Comparison of ENCODE assay signal across 9 mouse cellular contexts in genomic region chr14:31659501-31660181, GRCm38 (mm10). TPM values are rescaled to one million over a fixed set of nuclear protein-coding genes. Genes with fewer than 3 reads are reported as not detected.
DNase-seq lines count a peak whose midpoint lies in the region; ATAC-seq lines count a peak whose summit lies in the region.
"Had no signal": no experiment of that assay in that cellular context is flagged by ENCODE, and none has a peak within 500 bp of the region (broad histone marks: within the 10 kb centered on the region; RNA-seq: fewer than 3 reads in every experiment).

No protein-coding gene starts in this region.

- H3K27me3 ChIP-seq in embryonic facial prominence, embryonic 14.5 days (replicated peaks; ENCODE audit: control insufficient read depth, insufficient read depth, low read length) = no peaks in the 10 kb centered on the region
- H3K27me3 ChIP-seq in heart, embryonic 15.5 days = no peaks in the 10 kb centered on the region

- 44% methylated on average over 10 of the region's 10 CpGs for WGBS in embryonic facial prominence, embryonic 14.5 days
- 19% methylated on average over 10 of the region's 10 CpGs for WGBS in heart, embryonic 15.5 days

- H3K4me2 ChIP-seq in embryonic facial prominence, embryonic 14.5 days (ENCODE audit: low read depth, low read length) = no peak overlapping the region
- H3K4me2 ChIP-seq in heart, embryonic 15.5 days = 0 out of 2 replicates have a peak overlapping the region, but pooled peaks have one; percentile 13

- no peaks in the 10 kb centered on the region for H3K9me3 ChIP-seq in embryonic facial prominence, embryonic 14.5 days (ENCODE audit: control insufficient read depth, low read length)
- H3K9me3 ChIP-seq in heart, embryonic 15.5 days (replicated peaks) = no peaks in the 10 kb centered on the region

- ATAC-seq in embryonic facial prominence, embryonic 14.5 days (ENCODE audit: low read depth) = peak; percentile 12; the same call in 1 of the 2 replicates
- ATAC-seq in heart, embryonic 15.5 days (replicated peaks; ENCODE audit: insufficient number of reproducible peaks, insufficient read depth, low FRiP score, low read depth) = peak; percentile 52

- H3K36me3 ChIP-seq in embryonic facial prominence, embryonic 14.5 days (ENCODE audit: control insufficient read depth, insufficient read depth, low read length) = no peaks in the 10 kb centered on the region
- no peaks in the 10 kb centered on the region for H3K36me3 ChIP-seq in heart, embryonic 15.5 days

- H3K9ac ChIP-seq in embryonic facial prominence, embryonic 14.5 days (ENCODE audit: low read depth, low read length) = no peak overlapping the region
- H3K9ac ChIP-seq in heart, embryonic 15.5 days = peak overlapping the region; percentile 11; the same call in 1 of the 2 replicates
- H3K9ac ChIP-seq: liver, embryonic 14.5 days had no signal

- no peak overlapping the region for H3K4me3 ChIP-seq in embryonic facial prominence, embryonic 14.5 days (ENCODE audit: low read depth, low read length)
- H3K4me3 ChIP-seq in heart, embryonic 15.5 days = no peak overlapping the region

- peak; percentile 39 for DNase-seq in ovary, postnatal 36 days (ENCODE audit: low spot score)
- no peak for DNase-seq in ovary, postnatal 10 days (ENCODE audit: low spot score)
- DNase-seq in embryonic facial prominence, embryonic 14.5 days (ENCODE audit: low spot score) = peak; percentile 88
- DNase-seq in kidney, postnatal 25 days = peak; percentile 61 to 87
- peak; percentile 59 for DNase-seq in testis, postnatal 10 days (ENCODE audit: low spot score)
- DNase-seq in frontal cortex, postnatal 10 days (ENCODE audit: low spot score in 2 of 2) = no peak
- no peak for DNase-seq in thymus, adult 18-20 months

- peak overlapping the region; percentile 99 for H3K27ac ChIP-seq in embryonic facial prominence, embryonic 14.5 days (replicated peaks; ENCODE audit: low read depth, low read length)
- H3K27ac ChIP-seq in heart, embryonic 15.5 days = peak overlapping the region; percentile 95
- H3K27ac ChIP-seq: liver, embryonic 14.5 days had no signal

- peaks cover 65% of the 10 kb centered on the region for H3K4me1 ChIP-seq in embryonic facial prominence, embryonic 14.5 days (ENCODE audit: control insufficient read depth, insufficient read depth, low read length)
- peaks cover 72% of the 10 kb centered on the region for H3K4me1 ChIP-seq in heart, embryonic 15.5 days (replicated peaks)

RNA-seq across cellular contexts. Expression of gene Hacl1, which starts 18.6 kb away (rescaled TPM):
- polyA plus RNA-seq in embryonic facial prominence, embryonic 14.5 days (2014; fragmentation: Nextera tagmentation; extraction: Ambion mirVana) = 13.3 and 13.4 TPM in 2 replicates
- polyA plus RNA-seq in heart, embryonic 15.5 days (2015; fragmentation: Nextera tagmentation; extraction: Ambion mirVana) = 9.7 and 11.6 TPM in 2 replicates

RNA-seq across cellular contexts. Expression of gene Btd, which starts 18.8 kb away (rescaled TPM):
- 30.3 and 37.0 TPM in 2 replicates for polyA plus RNA-seq in embryonic facial prominence, embryonic 14.5 days (2014; fragmentation: Nextera tagmentation; extraction: Ambion mirVana)
- 20.4 and 23.5 TPM in 2 replicates for polyA plus RNA-seq in heart, embryonic 15.5 days (2015; fragmentation: Nextera tagmentation; extraction: Ambion mirVana)

RNA-seq across cellular contexts. Expression of gene Gm49387, which starts 19.0 kb away (rescaled TPM):
- polyA plus RNA-seq in embryonic facial prominence, embryonic 14.5 days (2014; fragmentation: Nextera tagmentation; extraction: Ambion mirVana) = 0.47 and 0.84 TPM in 2 replicates
- polyA plus RNA-seq in heart, embryonic 15.5 days (2015; fragmentation: Nextera tagmentation; extraction: Ambion mirVana) = 2.6 TPM in 2 replicates

Comparison
In these comparisons a context has a peak if more than half of its experiments do, and no peak if none do; other contexts are left out.
1. DNase-seq: peak in ovary, postnatal 36 days (single experiment), embryonic facial prominence, embryonic 14.5 days (single experiment), kidney, postnatal 25 days (2 of 2) and testis, postnatal 10 days (single experiment); none in ovary, postnatal 10 days (single experiment), frontal cortex, postnatal 10 days (0 of 2) and thymus, adult 18-20 months (0 of 2).